Mouse (Mus musculus) natural killer cell, adult 2 months (primary cell): Measurements from ENCODE around the gene H2-Ab1.
A peak's percentile ranks its signal among the peaks of the same experiment; 100 is the strongest.
"Not testable (repeated sequence)": the region's sequence is repeated elsewhere in the genome, so short reads cannot be mapped to it uniquely, and the experiment has no call there.

Experiments used
- DNase-seq, 2 experiments: peaks; one replicate each; pipeline ENCODE4 v3.0.0; 2022; ENCODE audit warnings: low spot score in 2 of 2

Gene H2-Ab1

DNA sequence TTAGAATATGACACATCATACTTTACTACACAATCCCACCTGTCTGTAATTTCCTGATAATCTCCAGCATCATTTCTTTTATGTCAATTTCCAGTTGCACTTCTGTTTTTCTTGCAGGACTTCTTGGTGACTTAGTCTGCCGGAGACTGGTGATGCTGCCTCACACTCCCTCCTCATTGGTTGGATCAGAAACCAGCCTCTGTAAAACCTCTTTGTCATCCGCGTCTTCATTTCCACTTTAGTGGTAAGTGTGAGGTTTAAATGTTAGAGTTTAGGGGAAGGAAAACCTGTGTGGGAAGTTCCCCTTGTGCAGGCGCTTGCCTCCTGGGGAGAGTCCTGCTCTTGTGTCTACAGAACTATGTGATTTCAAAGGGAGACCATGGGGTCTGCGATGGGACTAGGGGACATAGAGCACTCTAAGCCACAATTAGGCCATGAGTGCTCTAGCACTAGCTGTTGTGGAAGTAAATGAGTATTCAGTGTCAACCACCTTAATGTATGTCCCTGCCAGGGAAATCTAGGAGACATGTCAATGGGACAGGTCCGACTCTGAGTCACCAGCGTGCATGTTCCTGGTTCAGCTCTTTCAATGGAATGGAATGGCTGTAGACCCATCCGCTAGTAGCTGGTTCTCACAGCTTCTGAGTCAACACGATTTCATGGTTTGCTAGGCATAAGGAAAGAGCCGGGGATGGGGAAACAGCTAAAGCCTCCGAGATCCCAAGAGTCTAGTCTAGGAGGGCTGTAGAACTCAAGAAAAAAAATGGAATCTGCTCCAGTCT is at the start of gene H2-Ab1:
TSS of gene H2-Ab1 (plus strand) at position 96 of the 782 bp plus-strand sequence.
- DNase-seq: peak; percentile 87 to 97

DNA sequence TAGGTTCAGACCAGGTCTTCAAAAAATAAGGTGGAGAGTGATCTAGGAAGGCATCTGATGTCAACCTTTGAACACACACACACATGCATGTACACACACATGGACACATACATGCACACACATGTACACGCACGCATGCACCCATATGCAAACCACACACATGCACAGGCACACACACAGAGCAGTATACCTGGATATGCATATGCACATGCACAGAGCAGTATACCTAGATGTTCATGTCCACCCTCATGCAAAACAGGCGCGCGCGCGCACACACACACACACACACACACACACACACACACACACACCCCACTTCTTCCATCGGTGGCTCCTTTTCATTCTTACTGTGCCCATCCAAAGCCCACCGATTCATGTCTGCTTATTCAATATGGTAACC is 49.6 kb upstream of the H2-Ab1 start:
- no peak for DNase-seq

- no peak for DNase-seq
Measured at GRCm38 (mm10) chr17:34208421-34208820, 49.1 kb upstream of the H2-Ab1 start.

DNA sequence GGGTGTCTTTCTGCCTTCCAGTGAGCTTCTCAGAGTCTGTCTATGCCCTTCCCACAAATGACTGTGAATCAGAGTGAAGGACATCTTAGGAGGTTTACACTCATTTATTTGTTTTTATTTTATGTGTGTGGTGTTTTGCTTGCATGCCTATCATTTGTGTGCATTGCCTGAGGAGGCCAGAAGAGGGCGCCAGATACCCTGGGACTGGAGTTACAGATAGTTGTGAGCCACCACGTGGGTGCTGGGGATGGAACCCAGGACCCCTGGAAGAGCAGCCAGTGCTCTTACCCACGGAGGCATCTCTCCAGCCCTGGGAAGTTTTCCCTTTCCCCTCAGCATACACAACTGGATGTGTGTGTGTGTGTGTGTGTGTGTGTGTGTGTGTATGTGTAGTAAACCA is 47.8 kb upstream of the H2-Ab1 start:
- DNase-seq: peak in 1 of 2 experiments; percentile 36

- peak; percentile 68 to 85 for DNase-seq
Measured at GRCm38 (mm10) chr17:34210599-34210998, 46.9 kb upstream of the H2-Ab1 start.

DNA sequence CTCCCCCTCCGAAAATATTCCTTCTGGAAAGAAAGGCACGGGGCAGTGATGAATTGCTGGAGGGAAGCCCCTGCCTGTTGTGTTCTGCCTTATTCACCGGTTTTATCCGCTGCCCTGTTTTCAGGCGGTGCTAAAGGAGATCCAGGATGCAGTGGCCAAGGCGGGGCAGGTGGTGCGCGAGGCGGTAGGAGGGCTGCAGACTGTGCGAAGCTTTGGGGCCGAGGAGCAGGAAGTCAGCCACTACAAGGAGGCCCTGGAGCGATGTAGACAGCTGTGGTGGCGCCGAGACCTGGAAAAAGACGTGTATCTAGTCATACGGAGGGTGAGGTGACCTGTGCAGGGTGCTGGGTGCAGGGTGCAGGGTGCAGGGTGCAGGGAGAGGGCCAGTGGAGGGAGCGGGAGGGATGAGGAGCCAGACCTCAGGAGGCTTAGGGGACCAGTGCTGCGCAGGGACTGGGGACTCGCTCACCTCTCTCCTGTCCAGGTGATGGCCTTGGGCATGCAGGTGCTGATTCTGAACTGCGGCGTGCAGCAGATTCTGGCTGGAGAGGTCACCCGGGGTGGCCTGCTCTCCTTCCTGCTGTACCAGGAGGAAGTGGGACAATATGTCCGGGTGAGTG is 45.6 kb upstream of the H2-Ab1 start:
- DNase-seq: no peak

DNA sequence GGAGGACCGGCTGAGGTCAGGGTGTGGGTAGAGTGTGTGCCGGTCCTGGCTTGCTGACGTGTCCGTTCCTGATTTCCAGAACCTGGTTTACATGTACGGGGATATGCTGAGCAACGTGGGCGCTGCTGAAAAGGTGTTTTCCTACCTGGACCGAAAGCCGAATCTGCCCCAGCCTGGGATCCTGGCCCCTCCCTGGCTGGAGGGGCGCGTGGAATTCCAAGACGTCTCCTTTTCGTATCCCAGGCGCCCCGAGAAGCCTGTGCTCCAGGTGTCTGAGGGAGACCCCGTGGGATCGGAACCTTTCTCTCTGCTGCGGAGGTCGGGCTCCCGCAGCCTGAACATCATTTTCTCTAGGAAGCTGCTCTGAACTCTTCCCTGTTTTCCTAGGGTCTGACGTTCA is 43.6 kb upstream of the H2-Ab1 start:
- DNase-seq: no peak

DNA sequence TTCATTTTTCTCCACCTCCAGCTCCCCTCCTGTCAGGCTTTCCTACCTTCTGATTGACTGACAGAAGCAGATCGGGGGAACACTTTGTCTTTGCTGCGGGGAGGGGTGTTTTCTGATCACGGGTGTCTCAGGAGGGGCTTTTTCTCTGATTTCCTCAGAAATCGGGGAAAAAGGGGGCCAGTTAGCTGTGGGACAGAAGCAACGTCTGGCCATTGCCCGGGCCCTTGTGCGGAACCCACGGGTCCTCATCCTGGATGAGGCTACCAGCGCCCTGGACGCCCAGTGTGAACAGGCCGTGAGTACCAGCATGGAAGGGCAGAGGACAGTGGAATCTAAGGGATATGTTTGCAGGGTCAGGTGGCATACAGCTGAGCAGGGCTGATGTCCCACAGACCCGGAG is 42.3 kb upstream of the H2-Ab1 start:
- no peak for DNase-seq

- DNase-seq: no peak
Measured at GRCm38 (mm10) chr17:34217216-34217928, 40.1 kb upstream of the H2-Ab1 start.

DNA sequence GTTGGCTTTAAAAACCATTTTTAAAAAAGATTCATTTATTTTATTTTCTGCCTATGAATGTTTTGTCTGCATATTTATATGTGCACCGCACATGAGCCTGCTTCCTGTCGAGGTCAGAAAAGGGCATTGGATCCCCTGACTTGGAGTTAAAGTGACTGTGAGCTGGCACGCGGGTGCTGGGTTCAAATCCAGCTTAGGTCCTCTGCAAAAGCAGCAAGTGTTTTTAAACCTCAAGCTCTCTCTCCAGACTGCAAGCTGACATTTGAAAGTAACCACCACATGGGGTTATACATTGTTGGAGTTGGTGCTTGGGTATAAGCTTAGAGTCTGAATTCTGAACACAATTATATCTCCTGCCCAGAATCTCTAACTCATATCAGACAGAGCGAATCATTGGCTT is 39.5 kb upstream of the H2-Ab1 start:
- DNase-seq: no peak

- DNase-seq: no peak
Measured at GRCm38 (mm10) chr17:34218675-34219074, 38.8 kb upstream of the H2-Ab1 start.

GRCm38 (mm10) chr17:34219096-34219495 is 38.4 kb upstream of the H2-Ab1 start:
- peak; percentile 65 to 73 for DNase-seq

- peak in 1 of 2 experiments; percentile 48 for DNase-seq
Measured at GRCm38 (mm10) chr17:34219801-34220200, 37.7 kb upstream of the H2-Ab1 start.

- DNase-seq: not testable (repeated sequence)
Measured at GRCm38 (mm10) chr17:34220401-34220800, 37.1 kb upstream of the H2-Ab1 start.

- DNase-seq: no peak
Measured at GRCm38 (mm10) chr17:34224816-34225215, 32.7 kb upstream of the H2-Ab1 start.

DNA sequence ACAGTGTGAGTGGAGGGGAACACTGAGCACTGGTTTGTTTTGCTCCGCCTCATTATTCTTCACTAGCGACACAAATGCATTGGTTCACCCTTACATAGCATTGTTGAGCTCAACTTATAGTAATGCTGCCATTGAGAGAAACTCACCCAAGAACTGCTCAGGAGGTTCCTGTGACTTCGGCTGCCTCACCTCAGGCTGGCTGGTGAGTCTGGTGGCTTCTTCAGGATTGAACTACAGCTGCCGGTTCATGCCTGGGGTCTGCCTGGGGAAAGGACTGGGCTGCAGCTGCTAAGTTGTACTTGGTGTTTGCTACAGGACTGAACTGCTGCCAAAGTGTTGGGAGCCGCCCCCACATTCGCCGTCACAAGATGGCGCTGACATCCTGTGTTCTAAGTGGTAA is 32.1 kb upstream of the H2-Ab1 start:
- DNase-seq: no peak

- not testable (repeated sequence) for DNase-seq
Measured at GRCm38 (mm10) chr17:34225911-34226310, 31.6 kb upstream of the H2-Ab1 start.

- not testable (repeated sequence) for DNase-seq
Measured at GRCm38 (mm10) chr17:34230971-34231370, 26.5 kb upstream of the H2-Ab1 start.

GRCm38 (mm10) chr17:34232021-34232420 is 25.5 kb upstream of the H2-Ab1 start:
- DNase-seq: not testable (repeated sequence)

- peak; percentile 81 to 92 for DNase-seq
Measured at GRCm38 (mm10) chr17:34234926-34235325, 22.6 kb upstream of the H2-Ab1 start.

GRCm38 (mm10) chr17:34236691-34237090 is 20.8 kb upstream of the H2-Ab1 start:
- DNase-seq: no peak

DNA sequence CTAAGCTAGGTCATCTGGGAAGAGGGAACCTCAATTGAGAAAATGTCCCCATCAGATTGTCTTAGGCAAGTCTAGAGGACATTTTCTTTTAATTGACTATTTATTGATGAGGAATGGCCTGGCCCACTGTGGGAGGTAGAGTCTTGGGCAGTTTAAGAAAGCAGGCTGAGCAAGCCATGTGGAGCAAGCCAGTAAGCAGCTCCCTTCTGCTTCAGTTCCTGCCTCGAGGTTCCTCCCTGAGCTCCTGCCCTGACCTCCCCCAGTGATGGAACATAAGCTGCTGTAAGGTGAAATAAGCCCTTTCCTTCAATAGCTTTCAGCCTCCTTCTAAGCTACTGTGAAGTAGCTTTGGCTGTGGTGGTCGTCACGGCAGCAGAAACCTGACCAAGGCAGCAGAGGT is 19.7 kb upstream of the H2-Ab1 start:
- DNase-seq: no peak

- peak; percentile 72 to 82 for DNase-seq
Measured at GRCm38 (mm10) chr17:34238706-34239105, 18.8 kb upstream of the H2-Ab1 start, which contains the start of gene H2-Ob. Gene H2-Ob, plus strand, starts transcription at chr17:34238903.
